Mouse (Mus musculus) liver, embryonic 14.5 days (tissue): ENCODE measurements around the gene Hand2. TPM values are rescaled to one million over a fixed set of nuclear protein-coding genes. Genes with fewer than 3 reads are reported as not detected.

Source experiments
- ATAC-seq: fragments of 200-750 bp; cut with Nextera tagmentation; 2 replicates; pipeline ENCODE4 v1.8.0; 2017; ENCODE audit warnings: moderate number of reproducible peaks, mild to moderate bottlenecking, moderate library complexity; ENCODE audit not compliant: insufficient read depth
- DNase-seq, 3 experiments: peaks; one replicate each; pipeline ENCODE4 v3.0.0-alpha.2; 2012 to 2013; ENCODE audit warnings: low read depth in 3 of 3, low spot score in 3 of 3
- H3K27ac ChIP-seq: fragments of 300-500 bp; sonication (generic); 2 replicates; pipeline ENCODE4 v1.5.1; 2014; ENCODE audit warnings: moderate library complexity, mild to moderate bottlenecking, control low read depth, inconsistent platforms
- H3K27me3 ChIP-seq: fragments of 300-500 bp; sonication (generic); 2 replicates; pipeline ENCODE4 v1.6.1; 2014; ENCODE audit warnings: mild to moderate bottlenecking, low read length, moderate library complexity; ENCODE audit not compliant: control insufficient read depth, insufficient read depth
- H3K36me3 ChIP-seq: fragments of 300-500 bp; sonication (generic); replicated peaks from 2 replicates; pipeline ENCODE4 v1.6.1; 2014; ENCODE audit warnings: low read depth; ENCODE audit not compliant: control insufficient read depth, insufficient read depth
- H3K4me1 ChIP-seq, 2 experiments: fragments of 200-500 bp in 1 of 2; fragments of 300-500 bp in 1 of 2; sonication (generic) in 1 of 2; replicated peaks; 2 replicates each; pipeline ENCODE4 v1.6.1; 2012 to 2014; ENCODE audit warnings: antibody characterized with exemption in 1 of 2, inconsistent platforms in 1 of 2, low read length in 1 of 2; ENCODE audit not compliant: control insufficient read depth in 2 of 2, insufficient read depth in 2 of 2
- H3K4me2 ChIP-seq: fragments of 300-500 bp; sonication (generic); 2 replicates; pipeline ENCODE4 v1.6.1; 2014; ENCODE audit warnings: low read depth, mild to moderate bottlenecking, control low read depth, moderate library complexity
- H3K4me3 ChIP-seq, 2 experiments: fragments of 200-500 bp in 1 of 2; fragments of 300-500 bp in 1 of 2; sonication (generic) in 1 of 2; 2 replicates each; pipeline ENCODE4 v1.5.1; 2012 to 2014; ENCODE audit warnings: low read depth in 2 of 2, low read length in 2 of 2, mild to moderate bottlenecking in 2 of 2, control low read depth in 1 of 2, inconsistent platforms in 1 of 2, moderate library complexity in 1 of 2; ENCODE audit not compliant: insufficient read depth in 1 of 2
- H3K9ac ChIP-seq: fragments of 300-500 bp; sonication (generic); replicated peaks from 2 replicates; pipeline ENCODE4 v1.6.1; 2014; ENCODE audit warnings: mild to moderate bottlenecking, control low read depth, moderate library complexity
- H3K9me3 ChIP-seq: fragments of 300-500 bp; sonication (generic); 2 replicates; pipeline ENCODE4 v1.6.1; 2016; ENCODE audit warnings: low read length, mixed read lengths; ENCODE audit not compliant: control insufficient read depth
- CTCF ChIP-seq: IDR thresholded peaks from 2 replicates; pipeline ENCODE4 v1.5.1; 2016; ENCODE audit warnings: antibody characterized with exemption, low read depth, control low read depth
- EP300 ChIP-seq: IDR thresholded peaks from 2 replicates; pipeline ENCODE4 v1.6.1; 2016; ENCODE audit warnings: antibody characterized with exemption, low read depth
- WGBS: fragments of 180-500 bp; shearing (Covaris S2); extraction: QIAGEN DNeasy Blood & Tissue Kit; methylation state at CpG from one replicate; pipeline ENCODE4 v1.1.7; 2014; ENCODE audit not compliant: insufficient replicate concordance; 5-methylcytosine and 5-hydroxymethylcytosine counted together
- polyA plus RNA-seq, 2 experiments: library from polyadenylated mRNA; depleted of rRNA in 1 of 2; stranded (reverse) in 1 of 2; unstranded in 1 of 2; fragments of >200 nt; fragmentation: Nextera tagmentation in 1 of 2; extraction: Ambion mirVana in 1 of 2; gene quantifications; 2 replicates each; pipeline versions ENCODE4 v1.2.1 to v1.2.3; 2012 to 2014

The Hand2 gene
- polyA plus RNA-seq, 2 experiments = 0.44 to 2.1 TPM

- Histone ChIP-seq H3K27me3 (peaks cover 93% of the 10 kb centered on the region), H3K4me1 (no peaks in the 10 kb centered on the region), H3K4me3 (no peak overlapping the region), H3K9ac (no peak overlapping the region), H3K9me3 (no peaks in the 10 kb centered on the region), H3K4me2 (peak overlapping the region; percentile 1; the same call in 1 of the 2 replicates), H3K36me3 (no peaks in the 10 kb centered on the region), H3K27ac (no peak overlapping the region)
- DNase-seq (no peak), ATAC-seq (no peak)
- WGBS = 3% methylated on average over 19 of the region's 19 CpGs
- TF ChIP-seq CTCF (no peak), EP300 (no peak)
Observed at GRCm38 (mm10) chr8:57328931-57329341, 8.2 kb downstream of the Hand2 start.

- Histone ChIP-seq H3K4me2 (no peak overlapping the region), H3K4me3 (no peak overlapping the region), H3K27me3 (peaks cover 94% of the 10 kb centered on the region), H3K4me1 (no peaks in the 10 kb centered on the region), H3K36me3 (no peaks in the 10 kb centered on the region), H3K9me3 (no peaks in the 10 kb centered on the region), H3K9ac (no peak overlapping the region), H3K27ac (no peak overlapping the region)
- TF ChIP-seq EP300 (no peak), CTCF (no peak)
- ATAC-seq = no peak
- 36% methylated on average over 2 of the region's 2 CpGs for WGBS
- DNase-seq = no peak
Observed at GRCm38 (mm10) chr8:57330106-57330505, 9.3 kb downstream of the Hand2 start.

GRCm38 (mm10) chr8:57331727-57332630 lies 11.2 kb downstream of the Hand2 start:
- peaks cover 86% of the 10 kb centered on the region for H3K27me3 ChIP-seq
- H3K36me3 ChIP-seq = no peaks in the 10 kb centered on the region
- no peak overlapping the region for H3K9ac ChIP-seq
- H3K4me1 ChIP-seq = no peaks in the 10 kb centered on the region
- TF ChIP-seq EP300 (no peak), CTCF (no peak)
- no peak for ATAC-seq
- no peaks in the 10 kb centered on the region for H3K9me3 ChIP-seq
- H3K4me2 ChIP-seq = no peak overlapping the region
- WGBS = 2% methylated on average over 29 of the region's 29 CpGs
- H3K27ac ChIP-seq = no peak overlapping the region
- H3K4me3 ChIP-seq = peak overlapping the region in 1 of 2 experiments; percentile 24; a peak in 2 of 4 replicates
- no peak for DNase-seq

- Histone ChIP-seq H3K4me2 (no peak overlapping the region), H3K4me3 (peak overlapping the region in 1 of 2 experiments; percentile 35; a peak in 2 of 4 replicates), H3K4me1 (no peaks in the 10 kb centered on the region), H3K9me3 (no peaks in the 10 kb centered on the region), H3K9ac (no peak overlapping the region), H3K27me3 (peaks cover 85% of the 10 kb centered on the region), H3K27ac (no peak overlapping the region), H3K36me3 (no peaks in the 10 kb centered on the region)
- DNase-seq (no peak), ATAC-seq (no peak)
- TF ChIP-seq CTCF (no peak), EP300 (no peak)
- 1% methylated on average over 26 of the region's 26 CpGs for WGBS
Observed at GRCm38 (mm10) chr8:57332676-57333482, 12.1 kb downstream of the Hand2 start.

GRCm38 (mm10) chr8:57333483-57333770 lies 12.6 kb downstream of the Hand2 start:
- Histone ChIP-seq H3K4me1 (no peaks in the 10 kb centered on the region), H3K27ac (no peak overlapping the region), H3K4me3 (0 out of 4 replicates have a peak overlapping the region, but pooled peaks of 1 of the 2 experiments have one; percentile 35), H3K9me3 (no peaks in the 10 kb centered on the region), H3K4me2 (no peak overlapping the region), H3K9ac (no peak overlapping the region), H3K27me3 (peaks cover 79% of the 10 kb centered on the region), H3K36me3 (no peaks in the 10 kb centered on the region)
- ATAC-seq (no peak), DNase-seq (no peak)
- TF ChIP-seq CTCF (no peak), EP300 (no peak)
- WGBS = under 1% methylated on average over 9 of the region's 9 CpGs
